In genomic region chr12:112540321-112540720, GRCm38 (mm10) we compare ENCODE assay signal across 24 mouse cellular contexts. TPM values are rescaled to one million over a fixed set of nuclear protein-coding genes. Genes with fewer than 3 reads are reported as not detected.
DNase-seq lines count a peak whose midpoint lies in the region; ATAC-seq and TF ChIP-seq lines count a peak whose summit lies in the region.
"Had no signal": no experiment of that assay in that cellular context is flagged by ENCODE, and none has a peak within 500 bp of the region (broad histone marks: within the 10 kb centered on the region; RNA-seq: fewer than 3 reads in every experiment).

No protein-coding gene starts in this region.

- H3K27ac ChIP-seq in layer of hippocampus, adult 2 months: 0 out of 2 replicates have a peak overlapping the region, but pooled peaks have one; percentile 70
- peak overlapping the region; percentile 95 for H3K27ac ChIP-seq in forebrain, embryonic 13.5 days
- H3K27ac ChIP-seq in forebrain, postnatal 0 days (ENCODE audit: low read depth, low read length): peak overlapping the region; percentile 72; the same call in 1 of the 2 replicates
- H3K27ac ChIP-seq in heart, embryonic 12.5 days (ENCODE audit: poor library complexity, severe bottlenecking): no peak overlapping the region
- H3K27ac ChIP-seq: heart, embryonic 13.5 days had no signal

- no peak overlapping the region for H3K4me2 ChIP-seq in forebrain, embryonic 13.5 days
- H3K4me2 ChIP-seq in forebrain, postnatal 0 days (ENCODE audit: low read depth): no peak overlapping the region
- H3K4me2 ChIP-seq in heart, embryonic 12.5 days: no peak overlapping the region
- H3K4me2 ChIP-seq: heart, embryonic 13.5 days; hindbrain, embryonic 12.5 days had no signal

- no peaks in the 10 kb centered on the region for H3K9me3 ChIP-seq in forebrain, embryonic 13.5 days (replicated peaks)
- no peaks in the 10 kb centered on the region for H3K9me3 ChIP-seq in forebrain, postnatal 0 days (ENCODE audit: low read length)
- no peaks in the 10 kb centered on the region for H3K9me3 ChIP-seq in heart, embryonic 12.5 days (replicated peaks)
- H3K9me3 ChIP-seq: embryonic facial prominence, embryonic 10.5 days; G1E; heart, embryonic 13.5 days; hindbrain, embryonic 12.5 days had no signal

- TF ChIP-seq POLR2A in brain, embryonic 14.5 days (IDR thresholded peaks at IDR 0.05; ENCODE audit: borderline replicate concordance, extremely low read depth, insufficient read depth, insufficient read length, poor library complexity, severe bottlenecking): no peak

- 0 out of 2 replicates have a peak, but pooled peaks cover 2% of the 10 kb centered on the region for H3K27me3 ChIP-seq in forebrain, embryonic 13.5 days
- no peaks in the 10 kb centered on the region for H3K27me3 ChIP-seq in forebrain, postnatal 0 days (ENCODE audit: insufficient read depth, low read length)
- H3K27me3 ChIP-seq in heart, embryonic 12.5 days (replicated peaks): peaks cover 37% of the 10 kb centered on the region

- peaks cover 47% of the 10 kb centered on the region for H3K4me1 ChIP-seq in forebrain, embryonic 13.5 days
- peaks cover 22% of the 10 kb centered on the region for H3K4me1 ChIP-seq in forebrain, postnatal 0 days (ENCODE audit: insufficient read depth)
- H3K4me1 ChIP-seq in heart, embryonic 12.5 days (replicated peaks): peaks cover 26% of the 10 kb centered on the region

- 86% methylated on average over 12 of the region's 12 CpGs for WGBS in forebrain, embryonic 13.5 days
- WGBS in forebrain, postnatal 0 days: 60% methylated on average over 12 of the region's 12 CpGs
- WGBS in heart, embryonic 12.5 days: 89% methylated on average over 12 of the region's 12 CpGs

- ATAC-seq in forebrain, embryonic 13.5 days: no peak
- no peak for ATAC-seq in forebrain, postnatal 0 days
- ATAC-seq in heart, embryonic 12.5 days (ENCODE audit: insufficient number of reproducible peaks, low FRiP score): no peak
- ATAC-seq: CD4-positive, CD25-positive, alpha-beta regulatory T cell, adult 4 months; hindbrain, embryonic 16.5 days; inflammation-experienced regulatory T-cells, adult 6 months; intestine, postnatal 0 days had no signal

- no peak for DNase-seq in layer of hippocampus, adult 2 months (ENCODE audit: low spot score in 2 of 2)
- DNase-seq in layer of hippocampus, adult 9-11 months: no peak
- DNase-seq in brain, embryonic 14.5 days (ENCODE audit: low read depth): peak; percentile 56
- DNase-seq in forebrain, postnatal 0 days: peak; percentile 59
- no peak for DNase-seq in ovary, postnatal 10 days (ENCODE audit: low spot score)
- DNase-seq: adrenal gland, postnatal 14 days; B cell, adult 2 months; cerebellum, adult 18-20 months; cerebellum, postnatal 10 days; gastrocnemius, postnatal 14 days; heart, postnatal 36 days had no signal

- no peak overlapping the region for H3K4me3 ChIP-seq in layer of hippocampus, adult 2 months
- H3K4me3 ChIP-seq in forebrain, embryonic 13.5 days: no peak overlapping the region
- H3K4me3 ChIP-seq in forebrain, postnatal 0 days (ENCODE audit: low read depth, low read length): no peak overlapping the region
- no peak overlapping the region for H3K4me3 ChIP-seq in heart, embryonic 12.5 days
- H3K4me3 ChIP-seq: embryonic facial prominence, embryonic 10.5 days; heart, embryonic 13.5 days; hindbrain, embryonic 12.5 days had no signal

- H3K9ac ChIP-seq in forebrain, embryonic 13.5 days: no peak overlapping the region
- no peak overlapping the region for H3K9ac ChIP-seq in forebrain, postnatal 0 days
- no peak overlapping the region for H3K9ac ChIP-seq in heart, embryonic 12.5 days
- H3K9ac ChIP-seq: heart, embryonic 13.5 days had no signal

- no peak for TF ChIP-seq CTCF in layer of hippocampus, adult 2 months (conservative IDR thresholded peaks at IDR 0.05)
- no peak for TF ChIP-seq CTCF in brain, embryonic 14.5 days (IDR thresholded peaks at IDR 0.05; ENCODE audit: borderline replicate concordance, extremely low read depth, insufficient read depth, insufficient read length)
- TF ChIP-seq CTCF in forebrain, postnatal 0 days (IDR thresholded peaks at IDR 0.05; ENCODE audit: low read depth): no peak

- H3K36me3 ChIP-seq in forebrain, embryonic 13.5 days (ENCODE audit: poor library complexity, severe bottlenecking): no peaks in the 10 kb centered on the region
- H3K36me3 ChIP-seq in forebrain, postnatal 0 days (ENCODE audit: insufficient read depth): no peaks in the 10 kb centered on the region
- no peaks in the 10 kb centered on the region for H3K36me3 ChIP-seq in heart, embryonic 12.5 days
- H3K36me3 ChIP-seq: embryonic facial prominence, embryonic 10.5 days; G1E; heart, embryonic 13.5 days; hindbrain, embryonic 12.5 days had no signal

RNA-seq across cellular contexts. Expression of gene Tmem179, which starts 23.8 kb away (rescaled TPM):
- total RNA-seq in layer of hippocampus, adult 2 months (2021): 100 to 1,000 TPM; 116 to 121 TPM
- 56.0 and 57.2 TPM in 2 replicates for polyA plus RNA-seq in brain, embryonic 14.5 days (2012; rRNA removed)
- 23.3 and 30.7 TPM in 2 replicates for polyA plus RNA-seq in forebrain, embryonic 13.5 days (2015; fragmentation: Nextera tagmentation; extraction: Ambion mirVana)
- total RNA-seq in forebrain, postnatal 0 days (2014; rRNA removed): 96.1 and 119 TPM in 2 replicates
- 84.0 and 112 TPM in 2 replicates for polyA plus RNA-seq in forebrain, postnatal 0 days (2015; fragmentation: Nextera tagmentation; extraction: Ambion mirVana)
- 0.68 and 0.88 TPM in 2 replicates for polyA plus RNA-seq in heart, embryonic 12.5 days (2016; fragmentation: Nextera tagmentation; extraction: Ambion mirVana)
- total RNA-seq: G1E; gastrocnemius, adult 18-20 months; gastrocnemius, postnatal 14 days; granulocyte monocyte progenitor cell, adult 5-6 weeks; heart, adult 8-10 months; heart, postnatal 36 days had no signal
- polyA plus RNA-seq: CD4-positive, CD25-positive, alpha-beta regulatory T cell, adult 4 months; inflammation-experienced regulatory T-cells, adult 6 months had no signal

RNA-seq across cellular contexts. Expression of gene Inf2, which starts 48.3 kb away (rescaled TPM):
- total RNA-seq in layer of hippocampus, adult 2 months (2021): 100 to 1,000 TPM; 131 to 138 TPM
- 7.8 and 8.4 TPM in 2 replicates for polyA plus RNA-seq in brain, embryonic 14.5 days (2012; rRNA removed)
- polyA plus RNA-seq in forebrain, embryonic 13.5 days (2015; fragmentation: Nextera tagmentation; extraction: Ambion mirVana): 2.4 and 2.6 TPM in 2 replicates
- total RNA-seq in forebrain, postnatal 0 days (2014; rRNA removed): 9.8 and 10.8 TPM in 2 replicates
- polyA plus RNA-seq in forebrain, postnatal 0 days (2015; fragmentation: Nextera tagmentation; extraction: Ambion mirVana): 1.1 and 1.2 TPM in 2 replicates
- polyA plus RNA-seq in heart, embryonic 12.5 days (2016; fragmentation: Nextera tagmentation; extraction: Ambion mirVana): 2.2 and 3.5 TPM in 2 replicates

RNA-seq across cellular contexts. Expression of gene A530016L24Rik, which starts 51.1 kb away (rescaled TPM):
- total RNA-seq in layer of hippocampus, adult 2 months (2021): under 1 TPM; 0.13 to 0.25 TPM
- polyA plus RNA-seq in brain, embryonic 14.5 days (2012; rRNA removed): 0.04 and 0.11 TPM in 2 replicates
- polyA plus RNA-seq in forebrain, embryonic 13.5 days (2015; fragmentation: Nextera tagmentation; extraction: Ambion mirVana): 0.11 TPM in 1 of 2 replicates, not detected in the other
- 0.10 TPM in 1 of 2 replicates, not detected in the other for total RNA-seq in forebrain, postnatal 0 days (2014; rRNA removed)
- polyA plus RNA-seq in forebrain, postnatal 0 days (2015; fragmentation: Nextera tagmentation; extraction: Ambion mirVana): not detected in 2 replicates
- polyA plus RNA-seq in heart, embryonic 12.5 days (2016; fragmentation: Nextera tagmentation; extraction: Ambion mirVana): 6.7 and 7.4 TPM in 2 replicates
- total RNA-seq: granulocyte monocyte progenitor cell, adult 5-6 weeks had no signal
- polyA plus RNA-seq: CD4-positive, CD25-positive, alpha-beta regulatory T cell, adult 4 months; embryonic facial prominence, embryonic 10.5 days; G1E; inflammation-experienced regulatory T-cells, adult 6 months had no signal

Comparison
In these comparisons a context has a peak if more than half of its experiments do, and no peak if none do; other contexts are left out.
1. DNase-seq: peak in brain, embryonic 14.5 days (single experiment) and forebrain, postnatal 0 days (single experiment); none in layer of hippocampus, adult 2 months (0 of 2), layer of hippocampus, adult 9-11 months (single experiment) and ovary, postnatal 10 days (single experiment).
2. RNA of gene Tmem179, which starts 23.8 kb away (polyA plus RNA-seq): 84.0 to 112 TPM in forebrain, postnatal 0 days, 56.0 to 57.2 TPM in brain, embryonic 14.5 days and 23.3 to 30.7 TPM in forebrain, embryonic 13.5 days; 0.68 to 0.88 TPM in heart, embryonic 12.5 days; every median in the first group is over 10 times any median in the second.